Mouse (Mus musculus) inflammation-experienced regulatory T-cells, adult 6 months (primary cell): Measurements from ENCODE around the gene Phf10. TPM values are rescaled to one million over a fixed set of nuclear protein-coding genes. Genes with fewer than 3 reads are reported as not detected.
A peak's percentile ranks its signal among the peaks of the same experiment; 100 is the strongest.
"Not testable (repeated sequence)": the region's sequence is repeated elsewhere in the genome, so short reads cannot be mapped to it uniquely, and the experiment has no call there.

Experiments
- ATAC-seq: one replicate; pipeline ENCODE4 v1.8.0; 2017
- polyA plus RNA-seq, 3 experiments: library from polyadenylated mRNA; unstranded; fragments of 100-300 nt; shearing (Covaris generic); gene quantifications; one replicate each; pipeline ENCODE4 v1.2.1; 2017

Gene Phf10
- polyA plus RNA-seq, 3 experiments from 2014 or later: 8.9 to 13.4 (median 9.3) TPM

- peak; percentile 99 for ATAC-seq
Measured at GRCm38 (mm10) chr17:14943009-14943728, 17.9 kb downstream of the Phf10 start, which contains the start of the genes Wdr27 and 1600012H06Rik. Gene Wdr27 (minus strand): TSS chr17:14943158. Gene 1600012H06Rik (plus strand): TSS chr17:14943184.

- ATAC-seq: not testable (repeated sequence)
Measured at GRCm38 (mm10) chr17:14942181-14942580, 18.9 kb downstream of the Phf10 start.

- ATAC-seq: no peak
Measured at GRCm38 (mm10) chr17:14935841-14936605, 25.1 kb downstream of the Phf10 start.

GRCm38 (mm10) chr17:14935280-14935679, 25.8 kb downstream of the Phf10 start:
- not testable (repeated sequence) for ATAC-seq

DNA sequence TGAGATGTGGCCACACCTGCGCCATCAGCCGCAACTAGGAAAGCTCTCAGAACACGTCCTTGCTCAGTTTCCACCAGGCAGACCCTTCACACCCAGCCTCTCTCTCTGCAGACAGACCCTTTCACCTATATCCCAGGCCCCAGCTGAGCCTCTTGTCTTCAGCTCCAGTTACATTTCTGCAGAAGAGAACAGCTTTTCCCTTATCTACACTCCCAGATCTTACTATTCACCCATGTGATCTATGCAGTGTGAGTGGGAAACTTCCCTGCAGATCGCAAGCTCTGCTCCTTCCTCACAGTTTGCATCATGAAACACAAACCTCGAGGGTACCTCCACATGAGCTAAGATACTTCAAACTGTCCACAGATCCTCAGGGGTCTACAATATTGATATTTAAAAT, 29.6 kb downstream of the Phf10 start:
- no peak for ATAC-seq

- no peak for ATAC-seq
Measured at GRCm38 (mm10) chr17:14930697-14931096, 30.4 kb downstream of the Phf10 start.

- no peak for ATAC-seq
Measured at GRCm38 (mm10) chr17:14928631-14929030, 32.4 kb downstream of the Phf10 start.

DNA sequence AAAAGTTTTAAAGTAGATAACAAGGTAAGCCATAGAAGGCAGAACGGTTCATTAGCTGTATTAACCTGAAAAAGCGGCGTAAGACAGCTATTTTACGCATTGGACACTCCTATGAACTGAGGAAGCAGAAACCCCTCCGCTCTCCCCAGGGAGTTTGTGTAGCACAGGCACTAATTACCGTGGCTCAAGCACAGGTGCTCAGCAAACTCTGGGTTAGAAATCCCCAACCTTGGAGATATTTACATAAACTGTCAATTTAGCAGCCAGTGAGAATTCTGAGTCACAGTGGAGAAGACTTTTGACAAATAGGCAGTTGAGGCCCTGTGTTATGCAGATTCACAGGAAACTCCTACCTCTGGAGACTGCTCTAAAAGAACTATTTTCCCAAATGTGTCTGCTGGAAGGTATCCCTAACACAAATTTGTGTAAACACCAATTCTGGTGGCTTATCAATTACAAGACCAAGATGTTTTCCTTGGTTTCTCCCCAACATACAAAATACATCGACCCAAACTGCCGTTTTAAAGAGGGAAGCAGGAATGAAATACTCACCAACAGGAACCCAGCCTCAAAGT, 33.3 kb downstream of the Phf10 start:
- ATAC-seq: no peak

- ATAC-seq: no peak
Measured at GRCm38 (mm10) chr17:14921582-14921981, 39.5 kb downstream of the Phf10 start.

DNA sequence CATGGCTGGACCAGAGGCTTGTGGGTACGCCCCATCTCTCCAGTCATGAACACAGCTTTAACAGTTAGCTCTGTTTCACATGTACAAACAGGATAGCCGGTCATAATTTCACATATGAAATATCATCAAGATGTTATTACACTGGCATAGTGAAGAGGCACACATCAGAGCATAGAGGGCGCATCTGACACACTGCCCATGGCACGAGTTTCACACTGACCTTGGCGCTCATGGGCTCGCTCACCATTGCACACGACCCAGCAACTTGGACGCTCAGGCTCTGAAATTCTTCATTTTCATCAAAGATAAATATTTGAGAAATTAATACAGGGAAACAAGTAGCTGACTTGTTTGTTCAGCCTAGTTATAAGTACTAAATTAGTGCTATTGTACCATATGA, 43.2 kb downstream of the Phf10 start:
- ATAC-seq: no peak

- ATAC-seq: no peak
Measured at GRCm38 (mm10) chr17:14914401-14914800, 46.7 kb downstream of the Phf10 start.

DNA sequence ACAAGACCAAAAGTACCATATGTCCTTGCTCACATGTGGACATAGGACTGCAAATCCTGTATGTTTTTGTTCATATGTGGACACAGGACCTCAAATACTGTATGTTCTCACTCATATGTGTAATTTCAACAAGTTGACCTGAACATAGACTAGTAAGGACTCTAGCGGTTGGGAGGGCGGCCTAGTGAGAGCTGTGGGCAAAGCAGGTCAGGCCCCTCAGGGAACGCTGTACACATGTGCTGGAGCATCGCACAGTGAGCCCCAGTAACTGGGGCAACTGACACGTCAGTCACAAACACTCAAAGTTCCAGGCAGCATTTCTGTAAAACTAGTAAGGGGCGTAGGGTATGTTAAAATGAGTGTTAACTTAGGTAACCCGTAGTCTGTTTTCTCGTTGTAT, 48.1 kb downstream of the Phf10 start:
- no peak for ATAC-seq

DNA sequence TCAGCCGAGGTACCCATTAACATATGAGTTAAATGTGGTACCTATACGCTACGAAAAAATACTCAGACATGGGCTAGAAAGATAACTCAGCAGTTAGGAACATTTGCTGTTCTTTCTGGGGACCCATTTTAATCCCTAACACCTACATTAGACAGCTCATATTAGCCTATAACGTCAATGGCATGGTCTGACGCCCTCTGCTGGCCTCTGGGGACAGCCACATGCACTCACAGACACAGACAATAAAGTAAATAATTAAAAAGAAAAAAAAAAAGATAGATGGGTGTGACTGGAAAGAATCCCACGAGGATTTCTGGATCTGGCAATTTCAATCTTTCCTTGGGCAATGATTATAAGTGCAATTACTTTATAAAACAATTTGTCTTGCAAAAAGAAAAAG, 48.7 kb downstream of the Phf10 start:
- ATAC-seq: no peak

- no peak for ATAC-seq
Measured at GRCm38 (mm10) chr17:14910771-14911170, 50.3 kb downstream of the Phf10 start.

- ATAC-seq: no peak
Measured at GRCm38 (mm10) chr17:14909331-14909730, 51.7 kb downstream of the Phf10 start.

DNA sequence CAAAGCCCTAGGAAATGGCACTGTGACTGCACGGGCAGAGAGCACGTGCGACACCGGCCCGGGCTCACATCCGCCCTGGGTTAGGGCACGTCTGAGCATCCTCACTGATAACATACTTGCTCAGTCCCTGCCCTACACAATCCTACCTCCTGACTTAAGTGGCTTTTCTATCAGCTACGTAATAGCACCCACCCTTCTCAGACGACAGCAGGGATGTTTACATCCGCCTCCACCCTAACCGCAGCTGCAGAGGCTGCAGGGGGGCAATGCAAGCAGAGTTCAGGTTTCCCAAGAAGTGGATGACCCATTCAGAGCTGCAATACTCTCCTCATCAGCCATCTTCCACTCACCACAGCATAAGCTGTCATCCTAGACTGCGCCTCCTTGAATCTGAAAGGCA, 53.9 kb downstream of the Phf10 start:
- no peak for ATAC-seq

DNA sequence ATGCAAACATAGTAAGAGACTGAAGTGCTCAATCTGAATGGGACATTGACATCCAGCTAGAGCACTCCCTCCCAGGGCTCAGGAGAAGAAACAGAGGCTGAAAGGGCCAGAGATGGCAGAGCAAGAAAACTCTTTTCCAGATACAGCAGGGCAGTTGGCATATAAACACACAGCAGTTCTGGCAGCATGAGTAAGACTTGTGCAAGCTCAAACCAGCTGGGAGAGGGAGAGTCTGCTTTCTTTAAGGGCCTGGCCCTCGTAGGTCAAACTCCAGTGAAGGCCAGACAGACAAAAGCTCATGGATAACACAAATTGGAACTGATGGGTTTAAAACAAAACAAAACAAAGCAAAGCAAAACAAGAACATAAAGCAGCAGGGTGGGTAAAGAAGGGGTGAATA, 54.5 kb downstream of the Phf10 start:
- no peak for ATAC-seq

- ATAC-seq: peak; percentile 50
Measured at GRCm38 (mm10) chr17:14904637-14905265, 56.3 kb downstream of the Phf10 start.

DNA sequence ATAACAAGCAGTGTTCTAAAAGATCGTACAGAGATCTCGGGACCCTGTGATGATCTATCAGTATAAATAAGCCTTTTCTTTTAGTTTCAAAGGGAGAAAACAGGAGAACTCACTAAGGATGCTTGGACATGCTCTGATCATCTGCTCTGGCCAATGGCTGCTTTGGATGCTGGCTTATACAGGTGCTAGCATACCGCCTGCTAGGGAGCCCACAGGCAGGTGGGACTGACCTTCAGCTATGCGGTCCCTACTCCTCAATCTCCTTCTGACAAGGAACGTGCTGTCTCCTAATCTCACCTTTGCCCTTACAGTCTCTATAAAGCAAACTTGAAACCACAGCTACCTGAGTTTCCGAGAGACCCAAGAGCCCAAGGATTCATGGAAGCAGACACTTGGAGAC, 56.9 kb downstream of the Phf10 start:
- ATAC-seq: no peak

GRCm38 (mm10) chr17:14903212-14903611, 57.9 kb downstream of the Phf10 start:
- ATAC-seq: no peak

DNA sequence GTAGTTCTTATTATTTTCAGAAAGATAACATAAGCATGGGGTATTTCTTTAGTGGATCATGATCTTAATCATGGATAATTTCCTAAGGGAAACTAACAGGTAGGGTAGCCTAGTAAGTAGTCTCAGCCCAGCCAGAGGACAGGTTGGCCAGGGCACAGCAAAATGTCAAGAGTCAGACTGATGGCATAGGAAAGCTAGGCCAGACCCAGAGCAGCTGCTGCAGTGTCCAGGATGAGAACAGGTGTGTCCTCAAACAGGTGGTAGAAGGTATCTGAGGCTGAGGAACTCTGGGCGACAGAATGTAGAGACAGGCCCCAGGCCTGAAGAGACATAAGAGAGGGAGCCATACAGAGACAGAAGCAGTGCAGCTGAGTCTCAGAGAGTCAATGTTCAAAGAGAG, 62.1 kb downstream of the Phf10 start:
- ATAC-seq: no peak

DNA sequence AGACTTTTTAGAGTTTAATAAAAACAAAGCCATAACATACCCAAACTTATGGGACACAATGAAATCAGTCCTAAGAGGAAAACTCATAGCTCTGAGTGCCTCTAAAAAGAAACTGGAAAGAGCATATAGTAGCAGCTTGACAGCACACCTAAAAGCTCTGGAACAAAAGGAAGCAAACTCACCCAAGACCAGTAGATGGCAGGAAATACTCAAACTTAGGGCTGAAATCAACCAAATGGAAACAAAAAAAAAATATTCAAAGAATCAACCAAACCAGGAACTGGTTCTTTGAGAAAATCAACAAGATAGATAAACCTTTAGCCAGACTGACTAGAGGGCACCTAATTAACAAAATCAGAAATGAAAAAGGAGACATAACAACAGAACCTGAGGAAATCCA, 66.0 kb downstream of the Phf10 start:
- ATAC-seq: not testable (repeated sequence)
